Mouse (Mus musculus): ENCODE measurements at regions not wholly inside any gene's neighbourhood (a gene's known extent, or its start where the extent isn't known, plus 50 kb on each side); places are given as distances from the start of the nearest gene placed in this dataset.

- ATAC-seq = no peak
- Histone ChIP-seq H3K9ac (replicated peaks) (no peak overlapping the region), H3K9me3 (ENCODE audit: low read length) (no peaks in the 10 kb centered on the region), H3K27ac (ENCODE audit: low read depth) (no peak overlapping the region), H3K4me3 (ENCODE audit: low read depth, low read length) (no peak overlapping the region), H3K27me3 (ENCODE audit: insufficient read depth, low read length) (no peaks in the 10 kb centered on the region), H3K4me2 (ENCODE audit: low read depth, low read length) (no peak overlapping the region), H3K36me3 (replicated peaks; ENCODE audit: insufficient read depth, low read length) (no peaks in the 10 kb centered on the region), H3K4me1 (ENCODE audit: insufficient read depth) (no peaks in the 10 kb centered on the region)
- WGBS (ENCODE audit: insufficient replicate concordance) = 90% methylated on average over 1 of the region's 1 CpGs
- TF ChIP-seq EP300 (IDR thresholded peaks at IDR 0.05; ENCODE audit: low read depth) = no peak
- no peak for TF ChIP-seq CTCF (IDR thresholded peaks at IDR 0.05; ENCODE audit: low read depth)
- no peak for DNase-seq
Measured at GRCm38 (mm10) chr12:68904770-68905169, 254.2 kb downstream of the Rps29 start.

DNA sequence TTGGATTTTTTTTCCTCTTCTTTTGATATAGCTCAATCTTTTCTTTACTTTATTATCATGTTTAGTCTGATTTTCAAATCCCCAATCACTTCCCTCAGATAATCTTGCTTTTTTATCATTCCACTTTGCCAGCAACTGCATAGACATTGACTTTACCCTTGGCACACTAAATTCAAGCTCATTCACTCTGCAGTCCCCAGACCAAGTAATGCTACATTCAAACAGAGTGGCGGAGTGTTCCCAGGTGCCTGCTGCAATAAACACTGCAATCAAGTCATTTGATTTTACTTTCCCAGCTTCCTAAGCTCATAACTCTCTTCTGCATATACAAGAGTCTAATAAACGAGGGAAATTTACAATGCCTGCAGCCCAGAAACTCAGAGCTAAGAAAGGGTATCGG lies 269.8 kb downstream of the Rps29 start:
- no peak overlapping the region for H3K27ac ChIP-seq (ENCODE audit: low read depth)
- 76% methylated on average over 3 of the region's 3 CpGs for WGBS (ENCODE audit: insufficient replicate concordance)
- H3K4me1 ChIP-seq (ENCODE audit: insufficient read depth) = no peaks in the 10 kb centered on the region
- H3K9ac ChIP-seq (replicated peaks) = no peak overlapping the region
- DNase-seq = no peak
- H3K9me3 ChIP-seq (ENCODE audit: low read length) = no peaks in the 10 kb centered on the region
- no peak overlapping the region for H3K4me3 ChIP-seq (ENCODE audit: low read depth, low read length)
- H3K4me2 ChIP-seq (ENCODE audit: low read depth, low read length) = no peak overlapping the region
- ATAC-seq = no peak
- no peaks in the 10 kb centered on the region for H3K27me3 ChIP-seq (ENCODE audit: insufficient read depth, low read length)
- no peaks in the 10 kb centered on the region for H3K36me3 ChIP-seq (replicated peaks; ENCODE audit: insufficient read depth, low read length)
- TF ChIP-seq CTCF (IDR thresholded peaks at IDR 0.05; ENCODE audit: low read depth) (no peak), EP300 (IDR thresholded peaks at IDR 0.05; ENCODE audit: low read depth) (no peak)

DNA sequence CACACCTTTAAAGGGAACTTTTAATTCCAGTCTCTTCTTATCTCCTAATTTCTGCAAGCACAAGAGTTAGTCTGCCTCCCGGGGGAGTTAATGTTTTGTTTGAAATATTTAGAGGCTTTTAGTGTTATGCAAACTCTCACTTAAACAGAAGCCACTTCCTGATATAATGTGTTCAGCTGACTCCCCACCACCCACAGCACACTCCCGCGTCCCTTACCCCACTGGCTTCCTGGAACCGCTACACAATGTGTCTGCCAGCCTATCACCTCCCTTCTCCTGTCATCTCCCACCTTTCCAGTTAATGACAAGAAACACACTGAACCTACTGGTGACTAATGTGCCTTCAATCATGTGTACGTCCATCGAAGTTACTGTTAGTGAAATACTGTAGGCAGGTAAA lies 276.5 kb downstream of the Rps29 start:
- no peaks in the 10 kb centered on the region for H3K9me3 ChIP-seq (ENCODE audit: low read length)
- no peak overlapping the region for H3K27ac ChIP-seq (ENCODE audit: low read depth)
- H3K4me2 ChIP-seq (ENCODE audit: low read depth, low read length) = no peak overlapping the region
- 47% methylated on average over 6 of the region's 6 CpGs for WGBS (ENCODE audit: insufficient replicate concordance)
- H3K4me1 ChIP-seq (ENCODE audit: insufficient read depth) = no peaks in the 10 kb centered on the region
- ATAC-seq (no peak), DNase-seq (no peak)
- no peak overlapping the region for H3K9ac ChIP-seq (replicated peaks)
- no peaks in the 10 kb centered on the region for H3K36me3 ChIP-seq (replicated peaks; ENCODE audit: insufficient read depth, low read length)
- no peaks in the 10 kb centered on the region for H3K27me3 ChIP-seq (ENCODE audit: insufficient read depth, low read length)
- TF ChIP-seq CTCF (IDR thresholded peaks at IDR 0.05; ENCODE audit: low read depth) (no peak), EP300 (IDR thresholded peaks at IDR 0.05; ENCODE audit: low read depth) (no peak)
- no peak overlapping the region for H3K4me3 ChIP-seq (ENCODE audit: low read depth, low read length)

DNA sequence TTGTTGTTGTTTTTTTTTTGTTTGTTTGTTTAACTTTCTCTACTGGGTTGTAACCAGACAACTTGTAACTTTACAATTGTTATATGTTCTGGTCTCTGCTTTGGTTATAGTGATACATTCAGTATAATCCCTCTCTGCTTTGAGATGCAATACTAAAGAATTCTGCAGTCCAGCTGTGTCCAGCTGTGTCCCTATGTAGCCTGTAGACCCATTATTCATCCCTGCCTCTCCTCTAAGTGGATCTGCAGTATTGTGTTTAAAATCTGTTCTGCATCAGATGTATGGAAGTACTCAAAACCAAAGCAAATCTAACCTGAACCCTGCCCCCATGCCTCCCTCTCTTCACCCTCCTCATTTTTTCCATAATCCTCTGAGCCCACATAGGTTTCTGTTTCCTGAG lies 279.6 kb downstream of the Rps29 start:
- H3K4me1 ChIP-seq (ENCODE audit: insufficient read depth) = no peaks in the 10 kb centered on the region
- no peak overlapping the region for H3K4me3 ChIP-seq (ENCODE audit: low read depth, low read length)
- no peaks in the 10 kb centered on the region for H3K9me3 ChIP-seq (ENCODE audit: low read length)
- H3K27ac ChIP-seq (ENCODE audit: low read depth) = no peak overlapping the region
- ATAC-seq (no peak), DNase-seq (no peak)
- H3K27me3 ChIP-seq (ENCODE audit: insufficient read depth, low read length) = no peaks in the 10 kb centered on the region
- no peak overlapping the region for H3K9ac ChIP-seq (replicated peaks)
- TF ChIP-seq EP300 (IDR thresholded peaks at IDR 0.05; ENCODE audit: low read depth) = no peak
- no peak for TF ChIP-seq CTCF (IDR thresholded peaks at IDR 0.05; ENCODE audit: low read depth)
- H3K4me2 ChIP-seq (ENCODE audit: low read depth, low read length) = no peak overlapping the region
- no peaks in the 10 kb centered on the region for H3K36me3 ChIP-seq (replicated peaks; ENCODE audit: insufficient read depth, low read length)

DNA sequence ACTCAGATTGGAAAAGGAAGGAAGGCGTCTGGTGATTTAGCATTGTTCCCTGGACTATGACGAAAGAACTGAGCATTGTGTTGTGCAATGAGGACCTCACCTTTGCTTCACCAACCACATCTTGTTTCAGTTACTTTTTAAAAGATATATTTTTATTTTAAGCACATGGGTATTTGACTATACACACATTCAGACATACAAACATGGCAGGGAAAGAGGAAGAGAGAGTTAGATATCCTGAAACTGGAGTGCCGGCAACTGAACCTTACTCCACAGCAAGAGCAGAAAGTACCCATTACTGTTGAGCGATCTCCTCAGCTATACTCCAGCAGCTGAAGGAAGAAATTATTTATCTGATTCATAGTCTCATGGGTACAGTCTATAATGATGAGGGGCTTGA lies 287.7 kb downstream of the Rps29 start:
- Histone ChIP-seq H3K9ac (replicated peaks) (no peak overlapping the region), H3K4me3 (ENCODE audit: low read depth, low read length) (no peak overlapping the region), H3K27ac (ENCODE audit: low read depth) (no peak overlapping the region), H3K27me3 (ENCODE audit: insufficient read depth, low read length) (no peaks in the 10 kb centered on the region), H3K36me3 (replicated peaks; ENCODE audit: insufficient read depth, low read length) (no peaks in the 10 kb centered on the region), H3K9me3 (ENCODE audit: low read length) (no peaks in the 10 kb centered on the region), H3K4me1 (ENCODE audit: insufficient read depth) (no peaks in the 10 kb centered on the region), H3K4me2 (ENCODE audit: low read depth, low read length) (no peak overlapping the region)
- WGBS (ENCODE audit: insufficient replicate concordance) = 76% methylated on average over 4 of the region's 4 CpGs
- no peak for TF ChIP-seq EP300 (IDR thresholded peaks at IDR 0.05; ENCODE audit: low read depth)
- TF ChIP-seq CTCF (IDR thresholded peaks at IDR 0.05; ENCODE audit: low read depth) = no peak
- DNase-seq (no peak), ATAC-seq (no peak)

- Histone ChIP-seq H3K27me3 (ENCODE audit: insufficient read depth, low read length) (no peaks in the 10 kb centered on the region), H3K9ac (replicated peaks) (no peak overlapping the region), H3K4me1 (ENCODE audit: insufficient read depth) (no peaks in the 10 kb centered on the region), H3K27ac (ENCODE audit: low read depth) (no peak overlapping the region), H3K9me3 (ENCODE audit: low read length) (no peaks in the 10 kb centered on the region), H3K4me3 (ENCODE audit: low read depth, low read length) (no peak overlapping the region), H3K4me2 (ENCODE audit: low read depth, low read length) (no peak overlapping the region), H3K36me3 (replicated peaks; ENCODE audit: insufficient read depth, low read length) (no peaks in the 10 kb centered on the region)
- WGBS (ENCODE audit: insufficient replicate concordance) = 61% methylated on average over 3 of the region's 3 CpGs
- no peak for TF ChIP-seq EP300 (IDR thresholded peaks at IDR 0.05; ENCODE audit: low read depth)
- TF ChIP-seq CTCF (IDR thresholded peaks at IDR 0.05; ENCODE audit: low read depth) = no peak
- ATAC-seq (no peak), DNase-seq (no peak)
Measured at GRCm38 (mm10) chr12:68862991-68863356, 296.0 kb downstream of the Rps29 start.

- no peak overlapping the region for H3K4me2 ChIP-seq (ENCODE audit: low read depth, low read length)
- no peaks in the 10 kb centered on the region for H3K4me1 ChIP-seq (ENCODE audit: insufficient read depth)
- WGBS (ENCODE audit: insufficient replicate concordance) = 43% methylated on average over 5 of the region's 5 CpGs
- H3K9ac ChIP-seq (replicated peaks) = no peak overlapping the region
- H3K4me3 ChIP-seq (ENCODE audit: low read depth, low read length) = no peak overlapping the region
- ATAC-seq (no peak), DNase-seq (no peak)
- no peaks in the 10 kb centered on the region for H3K36me3 ChIP-seq (replicated peaks; ENCODE audit: insufficient read depth, low read length)
- H3K9me3 ChIP-seq (ENCODE audit: low read length) = no peaks in the 10 kb centered on the region
- peak; percentile 49 for TF ChIP-seq CTCF (IDR thresholded peaks at IDR 0.05; ENCODE audit: low read depth)
- TF ChIP-seq EP300 (IDR thresholded peaks at IDR 0.05; ENCODE audit: low read depth) = no peak
- no peaks in the 10 kb centered on the region for H3K27me3 ChIP-seq (ENCODE audit: insufficient read depth, low read length)
- no peak overlapping the region for H3K27ac ChIP-seq (ENCODE audit: low read depth)
Measured at GRCm38 (mm10) chr12:68862313-68862990, 296.5 kb downstream of the Rps29 start.
